Mouse (Mus musculus) heart, postnatal 36 days (tissue): ENCODE results near the gene Coro2b. TPM values are rescaled to one million over a fixed set of nuclear protein-coding genes. Genes with fewer than 3 reads are reported as not detected.

Experiments
- DNase-seq, 2 experiments: peaks; one replicate each; pipeline ENCODE4 v3.0.0; 2021 to 2022
- intact Hi-C: fragments of 180-260 bp; cut with DNase I; formaldehyde crosslinking; loops from one replicate; pipeline ENCODE4 v1.15.1; 2025
- total RNA-seq, 2 experiments: library from RNA; stranded (reverse); gene quantifications; 2 replicates each; pipeline ENCODE4 v1.2.3; 2021

The Coro2b gene
- total RNA-seq = 10 to 100 TPM in 1 of 2 experiments, 1 to 10 TPM in 1; 9.8 to 14.5 TPM

- intact Hi-C loops = loop anchor here (2.0 kb wide), 1 partner anchor 14 kb away; no protein-coding TSS in a partner anchor
- DNase-seq = peak; percentile 78 to 81
Observed at GRCm38 (mm10) chr9:62536655-62537631, at the start of gene Coro2b. Coro2b (minus strand) TSS chr9:62537044.

- intact Hi-C loops = no loop called here
- DNase-seq = no peak
Observed at GRCm38 (mm10) chr9:62577558-62577957, 40.7 kb upstream of the Coro2b start.

DNA sequence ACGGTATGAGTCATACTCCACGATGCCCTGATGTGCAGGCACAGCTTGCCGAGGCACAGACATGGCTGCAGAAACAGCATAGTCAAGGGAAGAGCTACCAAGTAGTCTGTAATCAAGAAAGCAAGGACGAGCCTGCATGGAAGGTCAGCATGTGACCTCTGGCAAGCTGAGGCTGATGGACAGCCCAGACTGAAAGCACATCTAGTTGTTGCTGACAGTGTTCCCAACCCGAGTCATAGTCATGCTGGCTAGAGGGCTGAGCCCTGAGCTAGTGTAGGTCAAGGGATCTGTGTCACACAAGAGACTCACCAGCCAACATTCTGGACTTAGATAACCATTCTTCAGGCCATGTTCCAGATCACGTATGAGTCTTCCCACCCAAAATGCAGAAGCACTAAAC is 32.3 kb upstream of the Coro2b start:
- DNase-seq = peak; percentile 55 to 63
- intact Hi-C loops = no loop called here

DNA sequence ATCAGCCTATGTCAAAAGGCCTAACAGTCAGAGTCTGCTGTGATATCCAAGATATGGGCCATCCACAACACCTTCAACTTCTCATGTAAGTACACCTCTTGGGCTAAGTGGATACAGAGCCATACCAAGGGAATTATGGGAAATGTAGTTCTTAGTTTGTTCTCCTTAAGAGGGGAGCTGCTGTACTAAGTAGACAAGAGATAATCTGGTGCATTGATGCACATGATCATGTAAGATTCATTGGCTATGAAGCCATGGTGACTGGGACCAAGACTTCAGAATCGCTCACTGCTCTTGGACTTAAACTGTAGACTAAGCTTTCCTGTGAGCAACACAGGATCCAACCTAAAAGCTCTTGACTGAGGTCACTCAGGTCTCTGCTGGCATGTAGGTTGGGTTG is 31.0 kb upstream of the Coro2b start:
- no peak for DNase-seq
- intact Hi-C loops = no loop called here

GRCm38 (mm10) chr9:62562236-62562635 is 25.4 kb upstream of the Coro2b start:
- intact Hi-C loops = no loop called here
- DNase-seq = no peak

DNA sequence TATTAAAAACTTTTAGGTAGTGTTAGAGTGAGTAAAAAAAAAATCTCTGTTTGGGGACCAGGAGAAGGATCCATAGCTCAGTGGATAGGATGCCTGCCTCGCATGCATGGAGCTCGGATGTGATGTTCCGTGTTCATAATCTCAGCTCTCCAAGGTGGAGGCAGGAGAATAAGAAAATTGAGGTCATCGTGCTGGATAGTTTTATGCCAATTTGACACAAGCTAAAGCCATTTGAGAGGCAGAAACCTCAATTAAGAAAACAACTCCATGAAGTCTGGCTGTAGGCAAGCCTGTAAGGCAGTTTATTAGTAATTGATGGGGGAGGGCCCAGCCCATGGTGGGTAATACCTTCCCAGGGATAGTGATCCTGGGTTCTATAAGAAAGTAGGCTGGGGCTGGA is 23.6 kb upstream of the Coro2b start:
- intact Hi-C loops = no loop called here
- DNase-seq = no peak

- intact Hi-C loops = no loop called here
Observed at GRCm38 (mm10) chr9:62560006-62560405, 23.2 kb upstream of the Coro2b start.

GRCm38 (mm10) chr9:62559446-62559845 is 22.6 kb upstream of the Coro2b start:
- intact Hi-C loops = no loop called here
- DNase-seq = no peak

More at GRCm38 (mm10) chr9:62560006-62560405, 23.2 kb upstream of the Coro2b start:
- DNase-seq = peak; percentile 76 to 79

DNA sequence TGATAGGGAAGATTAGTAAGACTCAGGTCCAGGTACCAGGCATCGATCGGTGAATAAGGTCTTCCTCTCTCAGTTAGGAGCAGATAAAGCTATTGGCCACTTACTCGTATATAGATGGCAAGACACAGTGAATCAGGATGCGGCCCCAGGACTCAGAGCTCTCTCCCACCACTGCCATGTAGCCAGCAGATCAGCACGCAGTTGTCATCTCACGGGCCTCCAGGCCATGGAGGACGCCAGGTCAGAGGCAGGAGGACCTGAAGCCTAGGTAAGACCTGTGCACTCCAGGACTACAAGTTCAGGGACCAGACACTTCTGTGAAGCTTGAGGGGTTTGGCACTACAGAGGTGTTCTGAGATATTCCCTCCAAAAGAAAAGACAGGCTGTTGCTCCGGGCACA is 21.2 kb upstream of the Coro2b start:
- intact Hi-C loops = no loop called here
- DNase-seq = no peak

- no peak for DNase-seq
- intact Hi-C loops = no loop called here
Observed at GRCm38 (mm10) chr9:62556748-62557147, 19.9 kb upstream of the Coro2b start.

DNA sequence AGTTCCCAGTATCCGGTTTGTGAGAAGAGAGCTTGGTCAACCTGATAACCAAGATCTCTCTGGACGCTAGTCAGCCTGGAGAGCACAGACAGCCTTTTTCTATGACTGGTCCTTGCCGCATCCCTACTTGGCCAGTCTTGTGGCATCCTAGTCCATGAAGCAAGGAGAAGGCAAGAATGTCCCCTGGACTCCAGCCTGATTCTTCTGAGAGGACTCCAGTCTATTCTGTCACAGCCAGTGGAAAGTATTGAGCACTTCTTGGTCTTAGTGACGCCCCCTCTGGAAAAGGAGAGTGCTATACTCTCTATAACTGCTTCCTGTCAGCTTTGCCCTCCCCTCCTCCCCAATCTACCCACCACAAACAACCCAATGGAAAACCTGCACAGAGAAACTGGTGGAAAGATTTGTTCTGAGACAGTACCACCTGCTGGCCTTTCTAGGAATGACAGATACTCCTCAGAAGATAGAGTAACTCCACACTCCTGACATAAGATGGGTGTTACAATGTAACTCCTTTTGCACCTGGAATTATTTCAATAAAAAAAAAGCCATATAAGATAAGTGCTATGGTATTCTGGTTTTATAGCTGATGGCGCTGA is 18.5 kb upstream of the Coro2b start:
- intact Hi-C loops = no loop called here
- peak in 1 of 2 experiments; percentile 33 for DNase-seq

GRCm38 (mm10) chr9:62554606-62555005 is 17.8 kb upstream of the Coro2b start:
- no peak for DNase-seq
- intact Hi-C loops = loop anchor here (1.0 to 5.0 kb wide), 2 partner anchors 223 to 267 kb away; no protein-coding TSS in a partner anchor

GRCm38 (mm10) chr9:62553366-62553940 is 16.6 kb upstream of the Coro2b start:
- intact Hi-C loops = loop anchor here (1.0 to 5.0 kb wide), 2 partner anchors 224 to 258 kb away; no protein-coding TSS in a partner anchor
- DNase-seq = peak; percentile 75 to 83

- DNase-seq = no peak
- intact Hi-C loops = loop anchor here (2.0 to 5.0 kb wide), 3 partner anchors 137 to 226 kb away; no protein-coding TSS in a partner anchor
Observed at GRCm38 (mm10) chr9:62551531-62551930, 14.7 kb upstream of the Coro2b start.

- peak; percentile 56 to 62 for DNase-seq
- intact Hi-C loops = loop anchor here (1.0 to 5.0 kb wide), 4 partner anchors 80 to 227 kb away; no protein-coding TSS in a partner anchor
Observed at GRCm38 (mm10) chr9:62550661-62551093, 13.8 kb upstream of the Coro2b start.

DNA sequence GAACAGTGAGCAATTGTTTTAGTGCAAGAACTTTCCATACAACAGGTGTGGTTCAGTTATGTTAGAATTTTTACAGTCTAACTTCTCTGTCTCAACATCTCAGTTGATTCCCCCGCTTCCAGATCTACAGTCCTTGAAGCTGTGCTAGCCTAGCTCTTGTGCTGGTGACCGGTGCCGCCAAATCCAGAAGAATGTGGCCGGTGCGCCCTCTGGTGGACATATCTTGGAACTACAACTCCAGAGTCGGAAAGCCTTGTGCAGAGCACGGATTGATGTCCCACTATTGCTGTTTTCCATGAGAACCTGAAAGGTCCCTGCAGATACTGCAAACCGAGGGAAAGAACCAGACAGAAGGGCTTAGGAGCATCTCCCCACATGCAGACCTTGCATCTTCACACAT is 13.0 kb upstream of the Coro2b start:
- peak; percentile 92 to 96 for DNase-seq
- intact Hi-C loops = loop anchor here (1.0 to 5.0 kb wide), 4 partner anchors 80 to 227 kb away; no protein-coding TSS in a partner anchor

DNA sequence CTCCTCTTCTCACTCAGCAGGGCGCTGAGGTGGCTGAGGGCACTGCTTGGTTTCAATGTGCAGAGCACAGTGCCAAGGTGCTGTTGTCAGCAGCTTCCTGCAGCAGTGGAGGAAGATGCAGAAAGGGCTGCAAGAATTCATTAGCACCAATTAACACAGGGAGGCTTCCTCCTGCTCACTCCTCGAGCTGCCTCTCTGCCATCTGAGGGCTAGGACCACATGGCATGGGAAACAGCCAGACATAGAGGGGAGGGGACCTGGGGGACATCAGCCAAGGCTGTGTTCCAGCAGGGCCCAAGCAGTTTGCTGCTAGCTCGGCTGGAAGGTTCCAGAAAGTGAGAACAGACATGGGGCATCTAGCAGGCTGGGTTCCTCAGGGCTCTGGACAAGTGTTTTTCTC is 10.6 kb upstream of the Coro2b start:
- DNase-seq = no peak
- intact Hi-C loops = no loop called here

DNA sequence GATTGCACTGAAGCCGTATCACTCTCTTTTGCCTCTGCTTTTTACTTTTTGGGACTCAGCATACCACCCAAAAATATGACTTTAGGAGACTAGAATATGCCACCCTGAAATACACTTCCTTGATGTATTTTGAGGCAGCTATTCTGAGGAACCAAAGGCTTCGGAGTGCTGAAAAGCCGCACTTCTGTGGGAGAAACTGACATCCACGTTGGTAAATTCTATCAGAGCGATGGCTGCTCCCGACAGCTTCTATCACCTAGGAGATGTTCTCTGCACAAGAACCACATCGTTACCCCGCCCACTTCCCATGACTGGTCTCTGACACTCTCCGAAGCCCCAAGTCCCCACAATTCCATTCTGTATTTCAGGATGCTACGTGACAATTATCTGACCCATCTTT is 8.0 kb upstream of the Coro2b start:
- intact Hi-C loops = no loop called here
- no peak for DNase-seq

DNA sequence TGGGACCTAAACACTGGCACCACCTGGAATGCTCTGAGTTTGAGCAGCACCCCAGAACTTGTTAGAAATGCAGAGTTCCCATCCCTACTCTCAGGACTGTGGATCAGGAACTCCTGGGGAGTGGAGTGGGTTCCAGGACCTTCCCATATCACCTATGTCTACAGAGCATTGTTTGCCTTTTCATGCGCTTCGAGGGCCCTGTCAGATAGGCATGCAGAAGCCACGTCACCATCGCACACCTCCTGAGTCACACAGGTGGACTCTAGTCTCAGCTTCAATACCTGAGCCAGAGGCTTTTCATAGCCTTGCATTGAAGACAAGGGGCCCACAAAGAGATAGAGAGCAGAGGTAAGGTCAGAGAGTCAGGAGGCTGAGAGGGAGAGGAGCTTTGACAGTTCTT is 7.0 kb upstream of the Coro2b start:
- intact Hi-C loops = no loop called here
- no peak for DNase-seq

DNA sequence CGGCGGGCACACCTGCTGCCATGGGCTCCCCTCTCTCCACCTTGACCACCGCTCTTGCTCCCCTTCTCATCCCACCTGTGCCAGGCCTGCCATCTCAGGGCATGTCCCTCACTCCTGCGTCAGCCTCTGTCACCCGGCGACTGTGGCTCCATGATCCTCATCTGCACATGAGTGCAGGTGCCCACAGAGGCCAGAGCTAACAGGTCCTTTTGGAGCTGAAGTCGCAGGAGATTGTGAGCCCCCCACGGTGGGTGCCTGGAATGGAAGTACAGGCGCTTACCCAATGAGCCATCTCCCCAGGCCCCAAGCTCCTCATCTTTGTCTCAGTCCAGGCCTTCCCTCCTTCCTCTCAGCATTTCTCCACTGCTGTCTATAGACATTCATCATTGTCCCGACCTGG is 4.8 kb upstream of the Coro2b start:
- intact Hi-C loops = no loop called here
- no peak for DNase-seq

DNA sequence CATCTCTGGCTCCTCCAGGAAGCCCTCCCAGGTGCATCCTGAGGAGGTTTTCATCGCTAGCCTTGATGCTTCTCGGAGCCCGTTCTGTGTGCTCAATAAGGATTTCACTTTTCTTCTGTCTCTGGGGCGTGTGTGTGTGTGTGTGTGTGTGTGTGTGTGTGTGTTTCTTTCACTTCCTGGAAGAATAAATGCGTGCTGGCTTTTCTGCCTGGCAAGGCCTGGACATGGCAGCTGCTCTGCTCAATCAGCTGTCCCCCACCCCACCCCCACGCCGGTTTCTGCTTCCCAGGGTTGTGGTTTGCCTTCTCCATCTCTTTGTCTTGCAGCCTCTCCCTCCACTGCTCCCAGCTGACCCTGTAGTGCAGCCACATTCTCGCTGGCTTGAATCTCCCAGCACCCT is 4.3 kb upstream of the Coro2b start:
- DNase-seq = no peak
- intact Hi-C loops = no loop called here
